Mouse (Mus musculus) liver, embryonic 16.5 days (tissue): ENCODE measurements around the gene Oasl2. TPM values are rescaled to one million over a fixed set of nuclear protein-coding genes. Genes with fewer than 3 reads are reported as not detected.
"Not testable (repeated sequence)": the region's sequence is repeated elsewhere in the genome, so short reads cannot be mapped to it uniquely, and the experiment has no call there.

Experiments used
- ATAC-seq: fragments of 200-750 bp; cut with Nextera tagmentation; 2 replicates; pipeline ENCODE4 v1.8.0; 2017; ENCODE audit warnings: low read depth, mild to moderate bottlenecking, moderate number of reproducible peaks, moderate library complexity
- H3K27ac ChIP-seq: fragments of 300-500 bp; sonication (generic); 2 replicates; pipeline ENCODE4 v1.5.1; 2014; ENCODE audit warnings: mild to moderate bottlenecking, low read length
- H3K27me3 ChIP-seq: fragments of 300-500 bp; sonication (generic); 2 replicates; pipeline ENCODE4 v1.6.1; 2014; ENCODE audit warnings: low read depth, low read length, mixed read lengths; ENCODE audit not compliant: control insufficient read depth, insufficient read depth
- H3K36me3 ChIP-seq: fragments of 300-500 bp; sonication (generic); 2 replicates; pipeline ENCODE4 v1.6.1; 2014; ENCODE audit warnings: mild to moderate bottlenecking; ENCODE audit not compliant: control insufficient read depth, insufficient read depth
- H3K4me1 ChIP-seq: fragments of 300-500 bp; sonication (generic); 2 replicates; pipeline ENCODE4 v1.6.1; 2014; ENCODE audit warnings: low read depth, low read length, mixed read lengths; ENCODE audit not compliant: control insufficient read depth
- H3K4me2 ChIP-seq: fragments of 300-500 bp; sonication (generic); 2 replicates; pipeline ENCODE4 v1.6.1; 2014; ENCODE audit warnings: low read depth, low read length, mixed read lengths
- H3K4me3 ChIP-seq: fragments of 300-500 bp; sonication (generic); 2 replicates; pipeline ENCODE4 v1.5.1; 2014; ENCODE audit warnings: low read depth, mild to moderate bottlenecking, low read length
- H3K9ac ChIP-seq: fragments of 300-500 bp; sonication (generic); 2 replicates; pipeline ENCODE4 v1.6.1; 2014; ENCODE audit warnings: low read depth, low read length
- H3K9me3 ChIP-seq: fragments of 300-500 bp; sonication (generic); replicated peaks from 2 replicates; pipeline ENCODE4 v1.6.1; 2016; ENCODE audit warnings: low read length; ENCODE audit not compliant: control insufficient read depth
- WGBS: fragments of 180-500 bp; shearing (Covaris S2); extraction: QIAGEN DNeasy Blood & Tissue Kit; methylation state at CpG from one replicate; pipeline ENCODE4 v1.1.7; 2014; ENCODE audit not compliant: insufficient replicate concordance; 5-methylcytosine and 5-hydroxymethylcytosine counted together
- polyA plus RNA-seq: library from polyadenylated mRNA; unstranded; fragments of >200 nt; fragmentation: Nextera tagmentation; extraction: Ambion mirVana; gene quantifications from 2 replicates; pipeline ENCODE4 v1.2.1, GENCODE M21; 2015

Gene Oasl2
- polyA plus RNA-seq, 1 experiment from 2014 or later, result 2.6 TPM

- Histone ChIP-seq H3K9ac (no peak overlapping the region), H3K4me2 (no peak overlapping the region), H3K36me3 (no peaks in the 10 kb centered on the region), H3K9me3 (no peaks in the 10 kb centered on the region), H3K4me1 (no peaks in the 10 kb centered on the region), H3K27ac (no peak overlapping the region), H3K27me3 (no peaks in the 10 kb centered on the region), H3K4me3 (no peak overlapping the region)
- ATAC-seq, result no peak
- 18% methylated on average over 1 of the region's 1 CpGs for WGBS
Observed at GRCm38 (mm10) chr5:114902413-114902812, 5.7 kb downstream of the Oasl2 start.

GRCm38 (mm10) chr5:114908598-114909305 lies 12.0 kb downstream of the Oasl2 start:
- Histone ChIP-seq H3K9me3 (no peaks in the 10 kb centered on the region), H3K4me1 (no peaks in the 10 kb centered on the region), H3K27me3 (no peaks in the 10 kb centered on the region), H3K4me3 (no peak overlapping the region), H3K36me3 (no peaks in the 10 kb centered on the region), H3K27ac (no peak overlapping the region), H3K9ac (no peak overlapping the region), H3K4me2 (no peak overlapping the region)
- WGBS, result 61% methylated on average over 13 of the region's 13 CpGs
- ATAC-seq, result no peak

DNA sequence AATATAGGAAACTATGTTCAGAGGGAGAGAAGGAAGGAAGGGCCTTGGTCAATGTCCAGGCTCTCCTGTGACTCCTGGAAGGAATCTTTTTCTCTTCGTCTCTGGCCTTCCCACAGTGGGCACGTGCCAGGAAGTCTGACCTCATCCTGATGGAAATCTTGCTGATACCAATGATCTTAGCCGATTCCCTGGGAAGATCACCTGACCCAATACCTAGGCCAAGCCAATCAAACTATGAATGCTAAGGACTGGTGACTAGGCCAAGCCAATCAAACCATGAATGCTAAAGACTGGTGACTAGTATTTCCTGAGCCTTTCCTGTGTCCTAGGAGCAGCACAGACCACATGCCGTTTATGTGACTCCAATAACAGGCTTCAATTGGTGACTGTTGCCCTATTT lies 16.9 kb downstream of the Oasl2 start:
- no peak overlapping the region for H3K9ac ChIP-seq
- 36% methylated on average over 4 of the region's 4 CpGs for WGBS
- H3K9me3 ChIP-seq, result no peaks in the 10 kb centered on the region
- H3K4me3 ChIP-seq, result no peak overlapping the region
- H3K36me3 ChIP-seq, result no peaks in the 10 kb centered on the region
- H3K27ac ChIP-seq, result no peak overlapping the region
- no peaks in the 10 kb centered on the region for H3K4me1 ChIP-seq
- ATAC-seq, result no peak
- no peaks in the 10 kb centered on the region for H3K27me3 ChIP-seq
- H3K4me2 ChIP-seq, result no peak overlapping the region

GRCm38 (mm10) chr5:114914855-114915254 lies 18.1 kb downstream of the Oasl2 start:
- Histone ChIP-seq H3K4me2 (no peak overlapping the region), H3K9me3 (no peaks in the 10 kb centered on the region), H3K4me1 (no peaks in the 10 kb centered on the region), H3K9ac (no peak overlapping the region), H3K27me3 (no peaks in the 10 kb centered on the region), H3K27ac (no peak overlapping the region), H3K4me3 (no peak overlapping the region), H3K36me3 (no peaks in the 10 kb centered on the region)
- no peak for ATAC-seq
- WGBS, result 55% methylated on average over 8 of the region's 8 CpGs

GRCm38 (mm10) chr5:114915854-114916253 lies 19.1 kb downstream of the Oasl2 start:
- H3K27ac ChIP-seq, result no peak overlapping the region
- H3K36me3 ChIP-seq, result no peaks in the 10 kb centered on the region
- no peak for ATAC-seq
- no peaks in the 10 kb centered on the region for H3K4me1 ChIP-seq
- H3K4me2 ChIP-seq, result no peak overlapping the region
- no peaks in the 10 kb centered on the region for H3K27me3 ChIP-seq
- WGBS, result 48% methylated on average over 5 of the region's 5 CpGs
- H3K9ac ChIP-seq, result no peak overlapping the region
- no peaks in the 10 kb centered on the region for H3K9me3 ChIP-seq
- no peak overlapping the region for H3K4me3 ChIP-seq

DNA sequence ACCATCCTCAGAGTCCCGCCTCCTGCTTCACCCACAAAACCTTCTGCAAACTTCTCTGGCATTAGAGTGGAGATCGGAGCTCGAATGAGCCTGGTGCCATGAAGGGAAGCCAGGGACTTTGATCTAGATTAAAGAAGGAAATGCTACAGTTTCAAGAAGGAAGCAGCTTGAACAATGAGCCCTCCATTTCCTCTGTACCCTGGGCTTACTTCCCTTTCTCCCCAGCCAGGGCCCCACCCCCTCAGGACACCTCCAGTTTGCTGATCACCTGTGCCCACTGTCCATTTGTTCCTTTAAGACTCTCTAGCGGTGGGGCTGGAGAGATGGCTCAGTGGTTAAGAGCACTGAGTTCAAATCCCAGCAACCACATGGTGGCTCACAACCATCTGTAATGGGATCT lies 20.0 kb downstream of the Oasl2 start:
- Histone ChIP-seq H3K4me1 (no peaks in the 10 kb centered on the region), H3K9ac (no peak overlapping the region), H3K4me3 (no peak overlapping the region), H3K27me3 (no peaks in the 10 kb centered on the region), H3K27ac (no peak overlapping the region), H3K36me3 (no peaks in the 10 kb centered on the region), H3K9me3 (no peaks in the 10 kb centered on the region), H3K4me2 (no peak overlapping the region)
- ATAC-seq, result no peak
- WGBS, result 43% methylated on average over 4 of the region's 4 CpGs

DNA sequence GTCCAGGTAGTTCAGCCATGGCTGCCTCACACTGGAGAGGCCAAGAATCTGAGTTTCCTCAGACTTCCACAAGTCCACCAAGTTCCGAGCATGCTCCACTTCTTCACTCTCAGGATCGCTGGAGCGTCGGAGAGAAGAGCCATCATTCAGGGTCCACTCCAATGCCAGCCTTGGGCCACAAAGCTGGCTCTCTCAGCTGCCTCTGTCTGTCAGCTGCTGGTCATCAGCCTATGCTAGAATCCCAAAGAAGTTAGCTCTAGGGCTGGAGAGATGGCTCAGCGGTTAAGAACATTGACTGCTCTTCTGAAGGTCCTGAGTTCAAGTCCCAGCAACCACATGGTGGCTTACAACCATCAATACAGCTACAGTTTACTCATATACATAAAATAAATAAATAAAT lies 20.6 kb downstream of the Oasl2 start:
- H3K4me3 ChIP-seq, result not testable (repeated sequence)
- 84% methylated on average over 5 of the region's 5 CpGs for WGBS

GRCm38 (mm10) chr5:114921551-114922365 lies 25.0 kb downstream of the Oasl2 start:
- Histone ChIP-seq H3K36me3 (no peaks in the 10 kb centered on the region), H3K9me3 (no peaks in the 10 kb centered on the region), H3K27ac (no peak overlapping the region), H3K4me2 (peak overlapping the region; percentile 10; the same call in 1 of the 2 replicates), H3K4me3 (no peak overlapping the region), H3K4me1 (peaks cover 7% of the 10 kb centered on the region; the same call in 1 of the 2 replicates), H3K27me3 (no peaks in the 10 kb centered on the region), H3K9ac (no peak overlapping the region)
- WGBS, result 26% methylated on average over 19 of the region's 19 CpGs
- ATAC-seq, result no peak

More for the DNA sequence above, 20.6 kb downstream of the Oasl2 start:
- not testable (repeated sequence) for H3K4me2 ChIP-seq, H3K27me3 ChIP-seq, H3K9me3 ChIP-seq, ATAC-seq, H3K4me1 ChIP-seq, H3K36me3 ChIP-seq, H3K27ac ChIP-seq, H3K9ac ChIP-seq

- Histone ChIP-seq H3K27ac (no peak overlapping the region), H3K9ac (no peak overlapping the region), H3K4me3 (no peak overlapping the region), H3K4me2 (peak overlapping the region; percentile 10; the same call in 1 of the 2 replicates), H3K36me3 (no peaks in the 10 kb centered on the region), H3K4me1 (peaks cover 7% of the 10 kb centered on the region; the same call in 1 of the 2 replicates), H3K9me3 (no peaks in the 10 kb centered on the region), H3K27me3 (no peaks in the 10 kb centered on the region)
- no peak for ATAC-seq
- 40% methylated on average over 10 of the region's 10 CpGs for WGBS
Observed at GRCm38 (mm10) chr5:114922366-114922731, 25.6 kb downstream of the Oasl2 start.
